In genomic region chr1:37167918-37168317, GRCm38 (mm10) we compare ENCODE assay signal across 27 mouse cellular contexts. TPM values are rescaled to one million over a fixed set of nuclear protein-coding genes. Genes with fewer than 3 reads are reported as not detected.
DNase-seq lines count a peak whose midpoint lies in the region; ATAC-seq and TF ChIP-seq lines count a peak whose summit lies in the region.
"Had no signal": no experiment of that assay in that cellular context is flagged by ENCODE, and none has a peak within 500 bp of the region (broad histone marks: within the 10 kb centered on the region; RNA-seq: fewer than 3 reads in every experiment).

No protein-coding gene starts in this region.

- TF ChIP-seq POLR2A in limb, embryonic 14.5 days (IDR thresholded peaks at IDR 0.05; ENCODE audit: borderline replicate concordance, extremely low read depth, insufficient read depth, insufficient read length): no peak

- no peaks in the 10 kb centered on the region for H3K4me1 ChIP-seq in limb, embryonic 11.5 days (ENCODE audit: control insufficient read depth, insufficient read depth, low read length)
- H3K4me1 ChIP-seq in limb, embryonic 10.5 days: 0 out of 2 replicates have a peak, but pooled peaks cover 2% of the 10 kb centered on the region
- no peaks in the 10 kb centered on the region for H3K4me1 ChIP-seq in limb, embryonic 14.5 days (ENCODE audit: control insufficient read depth, insufficient read depth, low read length)
- H3K4me1 ChIP-seq: forebrain, embryonic 12.5 days; forebrain, embryonic 15.5 days; heart, embryonic 12.5 days; heart, embryonic 15.5 days; hindbrain, embryonic 10.5 days; hindbrain, embryonic 13.5 days; intestine, embryonic 15.5 days had no signal

- H3K9me3 ChIP-seq in limb, embryonic 11.5 days (ENCODE audit: control insufficient read depth, low read length): no peaks in the 10 kb centered on the region
- no peaks in the 10 kb centered on the region for H3K9me3 ChIP-seq in limb, embryonic 10.5 days (replicated peaks)
- H3K9me3 ChIP-seq in limb, embryonic 14.5 days (ENCODE audit: control insufficient read depth, low read length): no peaks in the 10 kb centered on the region
- H3K9me3 ChIP-seq: embryonic facial prominence, embryonic 12.5 days; forebrain, embryonic 12.5 days; forebrain, embryonic 15.5 days; heart, embryonic 15.5 days; intestine, embryonic 15.5 days had no signal

- WGBS in limb, embryonic 11.5 days: 82% methylated on average over 7 of the region's 7 CpGs
- WGBS in limb, embryonic 10.5 days: 88% methylated on average over 7 of the region's 7 CpGs
- 77% methylated on average over 7 of the region's 7 CpGs for WGBS in limb, embryonic 14.5 days

- no peaks in the 10 kb centered on the region for H3K36me3 ChIP-seq in limb, embryonic 11.5 days (ENCODE audit: control insufficient read depth, insufficient read depth, low read length)
- H3K36me3 ChIP-seq in limb, embryonic 10.5 days: no peaks in the 10 kb centered on the region
- no peaks in the 10 kb centered on the region for H3K36me3 ChIP-seq in limb, embryonic 14.5 days (ENCODE audit: control insufficient read depth, insufficient read depth, low read length)
- H3K36me3 ChIP-seq: embryonic facial prominence, embryonic 12.5 days; forebrain, embryonic 12.5 days; forebrain, embryonic 15.5 days; heart, embryonic 12.5 days; heart, embryonic 15.5 days; hindbrain, embryonic 10.5 days; hindbrain, embryonic 13.5 days; intestine, embryonic 15.5 days had no signal

- H3K9ac ChIP-seq in limb, embryonic 11.5 days (ENCODE audit: low read length): no peak overlapping the region
- H3K9ac ChIP-seq in limb, embryonic 14.5 days (ENCODE audit: low read depth, low read length, severe bottlenecking): no peak overlapping the region
- H3K9ac ChIP-seq: embryonic facial prominence, embryonic 12.5 days; forebrain, embryonic 12.5 days; forebrain, embryonic 15.5 days; heart, embryonic 12.5 days; heart, embryonic 15.5 days; hindbrain, embryonic 13.5 days; intestine, embryonic 15.5 days had no signal

- H3K27me3 ChIP-seq in limb, embryonic 11.5 days (ENCODE audit: control insufficient read depth, insufficient read depth, low read length): no peaks in the 10 kb centered on the region
- H3K27me3 ChIP-seq in limb, embryonic 10.5 days (ENCODE audit: low read depth, poor library complexity, severe bottlenecking): no peaks in the 10 kb centered on the region
- H3K27me3 ChIP-seq in limb, embryonic 14.5 days (ENCODE audit: control insufficient read depth, insufficient read depth, low read length): no peaks in the 10 kb centered on the region
- H3K27me3 ChIP-seq: embryonic facial prominence, embryonic 12.5 days; forebrain, embryonic 12.5 days; forebrain, embryonic 15.5 days; heart, embryonic 15.5 days; hindbrain, embryonic 13.5 days; intestine, embryonic 15.5 days had no signal

- DNase-seq in embryo, embryonic 11.5 days (ENCODE audit: low read depth, low spot score): peak; percentile 3
- DNase-seq in embryo, embryonic 10 days (ENCODE audit: low spot score): no peak
- DNase-seq in limb, embryonic 11.5 days (ENCODE audit: low spot score): no peak
- no peak for DNase-seq in limb, embryonic 10.5 days (ENCODE audit: low spot score)
- DNase-seq in limb, embryonic 14.5 days (ENCODE audit: low spot score): peak; percentile 47
- DNase-seq in c-Kit-positive CD71-positive TER-119-positive erythroid progenitor cells, embryonic 14.5 days (ENCODE audit: low spot score): no peak
- DNase-seq: adrenal gland, adult 8-10 months; adrenal gland, postnatal 25 days; cerebellum, adult 18-20 months; cerebellum, adult 9-10 months; cerebellum, postnatal 25 days; embryo, embryonic 11 days; gastrocnemius, postnatal 25 days; heart, adult 18-20 months; heart, postnatal 10 days; heart, postnatal 36 days had no signal

- H3K4me3 ChIP-seq in limb, embryonic 11.5 days (ENCODE audit: low read depth, low read length): no peak overlapping the region
- no peak overlapping the region for H3K4me3 ChIP-seq in limb, embryonic 10.5 days
- no peak overlapping the region for H3K4me3 ChIP-seq in limb, embryonic 14.5 days (replicated peaks; ENCODE audit: low read length)
- H3K4me3 ChIP-seq: embryonic facial prominence, embryonic 12.5 days; erythroblast, embryonic 14.5 days; forebrain, embryonic 12.5 days; forebrain, embryonic 15.5 days; heart, embryonic 12.5 days; heart, embryonic 15.5 days; hindbrain, embryonic 10.5 days; hindbrain, embryonic 13.5 days; intestine, embryonic 15.5 days had no signal

- no peak overlapping the region for H3K4me2 ChIP-seq in limb, embryonic 11.5 days (ENCODE audit: low read depth, severe bottlenecking)
- H3K4me2 ChIP-seq in limb, embryonic 14.5 days (replicated peaks; ENCODE audit: low read depth, low read length, severe bottlenecking): no peak overlapping the region
- H3K4me2 ChIP-seq: embryonic facial prominence, embryonic 12.5 days; forebrain, embryonic 12.5 days; forebrain, embryonic 15.5 days; heart, embryonic 12.5 days; heart, embryonic 15.5 days; hindbrain, embryonic 13.5 days; intestine, embryonic 15.5 days had no signal

- H3K27ac ChIP-seq in limb, embryonic 11.5 days (replicated peaks; ENCODE audit: low read depth, low read length): no peak overlapping the region
- no peak overlapping the region for H3K27ac ChIP-seq in limb, embryonic 10.5 days
- H3K27ac ChIP-seq in limb, embryonic 14.5 days (replicated peaks; ENCODE audit: low read depth, low read length): no peak overlapping the region
- H3K27ac ChIP-seq: embryonic facial prominence, embryonic 12.5 days; forebrain, embryonic 12.5 days; forebrain, embryonic 15.5 days; heart, embryonic 15.5 days; hindbrain, embryonic 10.5 days; hindbrain, embryonic 13.5 days; intestine, embryonic 15.5 days had no signal

- ATAC-seq in limb, embryonic 11.5 days (ENCODE audit: insufficient number of reproducible peaks, low FRiP score, low TSS enrichment, low read depth): peak; percentile 39; the same call in 1 of the 2 replicates
- peak; percentile 62; the same call in 1 of the 2 replicates for ATAC-seq in limb, embryonic 14.5 days (ENCODE audit: low FRiP score, low read depth)
- ATAC-seq: activated CD4-positive, CD25-positive, alpha-beta regulatory T cell, adult 4 months; forebrain, embryonic 15.5 days; hindbrain, embryonic 16.5 days; intestine, embryonic 15.5 days had no signal

RNA-seq across cellular contexts. Expression of gene Cnga3, which starts 46.3 kb away (rescaled TPM):
- polyA plus RNA-seq in limb, embryonic 11.5 days (2014; fragmentation: Nextera tagmentation; extraction: Ambion mirVana): not detected in 2 replicates
- not detected in 2 replicates for polyA plus RNA-seq in limb, embryonic 10.5 days (2016; fragmentation: Nextera tagmentation; extraction: Ambion mirVana)
- polyA plus RNA-seq in limb, embryonic 14.5 days (2012; rRNA removed): 0.11 TPM in 1 of 2 replicates, not detected in the other
- not detected in 2 replicates for polyA plus RNA-seq in limb, embryonic 14.5 days (2014; fragmentation: Nextera tagmentation; extraction: Ambion mirVana)
- polyA plus RNA-seq: activated CD4-positive, CD25-positive, alpha-beta regulatory T cell, adult 4 months; embryonic facial prominence, embryonic 12.5 days; erythroblast, embryonic 14.5 days; forebrain, embryonic 12.5 days; heart, embryonic 12.5 days; hindbrain, embryonic 13.5 days had no signal

Comparison
In these comparisons a context has a peak if more than half of its experiments do, and no peak if none do; other contexts are left out.
1. DNase-seq: peak in embryo, embryonic 11.5 days (single experiment) and limb, embryonic 14.5 days (single experiment); none in embryo, embryonic 10 days (single experiment), limb, embryonic 11.5 days (single experiment), limb, embryonic 10.5 days (single experiment) and c-Kit-positive CD71-positive TER-119-positive erythroid progenitor cells, embryonic 14.5 days (single experiment).